Mouse (Mus musculus) gastrocnemius, adult 18-20 months (tissue): Measurements from ENCODE around the gene Sigmar1. TPM values are rescaled to one million over a fixed set of nuclear protein-coding genes. Genes with fewer than 3 reads are reported as not detected.
A peak's percentile ranks its signal among the peaks of the same experiment; 100 is the strongest.
"Not testable (repeated sequence)": the region's sequence is repeated elsewhere in the genome, so short reads cannot be mapped to it uniquely, and the experiment has no call there.

ENCODE experiments used
- DNase-seq: peaks from one replicate; pipeline ENCODE4 v3.0.0; 2021; ENCODE audit warnings: low spot score
- total RNA-seq, 2 experiments: library from RNA; stranded (reverse); gene quantifications; 2 replicates each; pipeline ENCODE4 v1.2.3; 2021

Gene Sigmar1
- total RNA-seq, 2 experiments from 2014 or later = 8.4 to 9.4 TPM

- DNase-seq = no peak
Observed at GRCm38 (mm10) chr4:41711705-41712375, 44.1 kb downstream of the Sigmar1 start.

GRCm38 (mm10) chr4:41710229-41710628 is 45.7 kb downstream of the Sigmar1 start:
- no peak for DNase-seq

- peak; percentile 73 for DNase-seq
Observed at GRCm38 (mm10) chr4:41708192-41708745, 47.7 kb downstream of the Sigmar1 start.

- peak; percentile 76 for DNase-seq
Observed at GRCm38 (mm10) chr4:41707011-41707535, 48.9 kb downstream of the Sigmar1 start.

- DNase-seq = no peak
Observed at GRCm38 (mm10) chr4:41705922-41706754, 49.8 kb downstream of the Sigmar1 start.

GRCm38 (mm10) chr4:41704651-41705050 is 51.3 kb downstream of the Sigmar1 start:
- DNase-seq = no peak

GRCm38 (mm10) chr4:41702226-41702625 is 53.7 kb downstream of the Sigmar1 start:
- DNase-seq = not testable (repeated sequence)

GRCm38 (mm10) chr4:41700224-41700623 is 55.7 kb downstream of the Sigmar1 start:
- not testable (repeated sequence) for DNase-seq

- DNase-seq = not testable (repeated sequence)
Observed at GRCm38 (mm10) chr4:41699783-41700182, 56.2 kb downstream of the Sigmar1 start, which contains the start of gene Il11ra1. Il11ra1 (plus strand) TSS chr4:41699989.

- DNase-seq = peak; percentile 80
Observed at GRCm38 (mm10) chr4:41698421-41699016, 57.4 kb downstream of the Sigmar1 start.

- DNase-seq = peak; percentile 88
Observed at GRCm38 (mm10) chr4:41696930-41697841, 58.8 kb downstream of the Sigmar1 start, which contains the start of gene Cntfr. Cntfr (minus strand) TSS chr4:41697089.

GRCm38 (mm10) chr4:41696452-41696851 is 59.5 kb downstream of the Sigmar1 start:
- DNase-seq = not testable (repeated sequence)

GRCm38 (mm10) chr4:41695800-41696199 is 60.2 kb downstream of the Sigmar1 start:
- DNase-seq = not testable (repeated sequence)

- DNase-seq = not testable (repeated sequence)
Observed at GRCm38 (mm10) chr4:41693511-41693910, 62.4 kb downstream of the Sigmar1 start.

GRCm38 (mm10) chr4:41690014-41690413 is 65.9 kb downstream of the Sigmar1 start:
- not testable (repeated sequence) for DNase-seq

GRCm38 (mm10) chr4:41688562-41688961 is 67.4 kb downstream of the Sigmar1 start:
- DNase-seq = not testable (repeated sequence)
